Mouse (Mus musculus): ENCODE measurements at regions not wholly inside any gene's neighbourhood (a gene's known extent, or its start where the extent isn't known, plus 50 kb on each side); places are given as distances from the start of the nearest gene placed in this dataset.
A peak's percentile ranks its signal among the peaks of the same experiment; 100 is the strongest.
"Not testable (repeated sequence)": the region's sequence is repeated elsewhere in the genome, so short reads cannot be mapped to it uniquely, and the experiment has no call there.

GRCm38 (mm10) chr12:113701841-113702240 lies 158.1 kb downstream of the Adam6a start:
- not testable (repeated sequence) for DNase-seq

GRCm38 (mm10) chr12:113716406-113716805 lies 172.7 kb downstream of the Adam6a start:
- peak; percentile 30 to 33 for DNase-seq

GRCm38 (mm10) chr12:113735847-113736246 lies 192.1 kb downstream of the Adam6a start:
- DNase-seq = peak; percentile 9 to 15

GRCm38 (mm10) chr12:113746277-113746676 lies 202.6 kb downstream of the Adam6a start:
- DNase-seq = no peak

- no peak for DNase-seq
These were observed 204.3 kb downstream of the Adam6a start for GRCm38 (mm10) chr12:113747987-113748386.

- DNase-seq = no peak
These were observed 225.9 kb downstream of the Adam6a start for GRCm38 (mm10) chr12:113769587-113769986.

GRCm38 (mm10) chr12:113795876-113796275 lies 252.2 kb downstream of the Adam6a start:
- DNase-seq = peak; percentile 4

- DNase-seq = peak; percentile 6
These were observed 282.7 kb downstream of the Adam6a start for GRCm38 (mm10) chr12:113826377-113826776.

GRCm38 (mm10) chr12:113858893-113859292 lies 315.2 kb downstream of the Adam6a start:
- DNase-seq = peak; percentile 33 to 52

- DNase-seq = peak; percentile 15 to 23
These were observed 335.1 kb downstream of the Adam6a start for GRCm38 (mm10) chr12:113878826-113879225.

GRCm38 (mm10) chr12:113896152-113896551 lies 352.4 kb downstream of the Adam6a start:
- no peak for DNase-seq

GRCm38 (mm10) chr12:113906459-113906858 lies 362.8 kb downstream of the Adam6a start:
- DNase-seq = no peak

GRCm38 (mm10) chr12:113907751-113908150 lies 364.0 kb downstream of the Adam6a start:
- DNase-seq = no peak

GRCm38 (mm10) chr12:113911770-113912169 lies 368.1 kb downstream of the Adam6a start:
- peak; percentile 13 for DNase-seq

- DNase-seq = no peak
These were observed 397.0 kb downstream of the Adam6a start for GRCm38 (mm10) chr12:113940721-113941120.

- DNase-seq = not testable (repeated sequence)
These were observed 400.1 kb downstream of the Adam6a start for GRCm38 (mm10) chr12:113943661-113944327.

- DNase-seq = not testable (repeated sequence)
These were observed 402.1 kb downstream of the Adam6a start for GRCm38 (mm10) chr12:113945786-113946185.

GRCm38 (mm10) chr12:113948017-113948416 lies 404.3 kb downstream of the Adam6a start:
- DNase-seq = peak; percentile 22 to 35

GRCm38 (mm10) chr12:113974271-113974670 lies 430.6 kb downstream of the Adam6a start:
- no peak for DNase-seq

GRCm38 (mm10) chr12:113981613-113982012 lies 437.9 kb downstream of the Adam6a start:
- DNase-seq = peak; percentile 81 to 91

GRCm38 (mm10) chr12:113987233-113987990 lies 443.7 kb downstream of the Adam6a start:
- no peak for DNase-seq

- DNase-seq = peak in 1 of 2 experiments; percentile 7
These were observed 448.7 kb downstream of the Adam6a start for GRCm38 (mm10) chr12:113992425-113992824.

GRCm38 (mm10) chr12:113994284-113994683 lies 450.6 kb downstream of the Adam6a start:
- DNase-seq = peak; percentile 70 to 76

- DNase-seq = not testable (repeated sequence)
These were observed 464.8 kb downstream of the Adam6a start for GRCm38 (mm10) chr12:114008491-114008890.

Measured in thymus, postnatal 36 days (tissue).